Mouse (Mus musculus) limb, embryonic 14.5 days (tissue): Measurements from ENCODE around the gene Synpo2l. TPM values are rescaled to one million over a fixed set of nuclear protein-coding genes. Genes with fewer than 3 reads are reported as not detected.

ENCODE experiments used
- ATAC-seq: fragments of 200-750 bp; cut with Nextera tagmentation; 2 replicates; pipeline ENCODE4 v1.8.0; 2017; ENCODE audit warnings: low read depth, moderate number of reproducible peaks, moderate TSS enrichment; ENCODE audit not compliant: low FRiP score
- DNase-seq: peaks from one replicate; pipeline ENCODE4 v3.0.0-alpha.2; 2015; ENCODE audit warnings: low spot score
- H3K27ac ChIP-seq: fragments of 300-500 bp; sonication (generic); replicated peaks from 2 replicates; pipeline ENCODE4 v1.5.1; 2014; ENCODE audit warnings: low read depth, mild to moderate bottlenecking, low read length, moderate library complexity, mixed read lengths
- H3K27me3 ChIP-seq: fragments of 300-500 bp; sonication (generic); 2 replicates; pipeline ENCODE4 v1.6.1; 2014; ENCODE audit warnings: low read length, mixed read lengths; ENCODE audit not compliant: control insufficient read depth, insufficient read depth
- H3K36me3 ChIP-seq: fragments of 300-500 bp; sonication (generic); 2 replicates; pipeline ENCODE4 v1.6.1; 2014; ENCODE audit warnings: mild to moderate bottlenecking, low read length, moderate library complexity, mixed read lengths; ENCODE audit not compliant: control insufficient read depth, insufficient read depth
- H3K4me1 ChIP-seq: fragments of 300-500 bp; sonication (generic); 2 replicates; pipeline ENCODE4 v1.6.1; 2014; ENCODE audit warnings: antibody characterized with exemption, low read length, mixed read lengths; ENCODE audit not compliant: control insufficient read depth, insufficient read depth
- H3K4me2 ChIP-seq: fragments of 300-500 bp; sonication (generic); replicated peaks from 2 replicates; pipeline ENCODE4 v1.6.1; 2014; ENCODE audit warnings: low read depth, mild to moderate bottlenecking, low read length, moderate library complexity; ENCODE audit not compliant: severe bottlenecking
- H3K4me3 ChIP-seq: fragments of 300-500 bp; sonication (generic); replicated peaks from 2 replicates; pipeline ENCODE4 v1.5.1; 2014; ENCODE audit warnings: low read length
- H3K9ac ChIP-seq: fragments of 300-500 bp; sonication (generic); 2 replicates; pipeline ENCODE4 v1.6.1; 2014; ENCODE audit warnings: mild to moderate bottlenecking, low read depth, low read length, moderate library complexity; ENCODE audit not compliant: severe bottlenecking
- H3K9me3 ChIP-seq: fragments of 300-500 bp; sonication (generic); 2 replicates; pipeline ENCODE4 v1.6.1; 2016; ENCODE audit warnings: low read length; ENCODE audit not compliant: control insufficient read depth
- POLR2A ChIP-seq: fragments of 200-500 bp; IDR thresholded peaks from 2 replicates; pipeline ENCODE4 v1.8.0; 2012; ENCODE audit warnings: inconsistent platforms, mild to moderate bottlenecking, moderate library complexity, borderline replicate concordance; ENCODE audit not compliant: insufficient read depth, insufficient read length; ENCODE audit errors: extremely low read depth
- WGBS: fragments of 180-500 bp; shearing (Covaris S2); extraction: QIAGEN DNeasy Blood & Tissue Kit; methylation state at CpG from one replicate; pipeline ENCODE4 v1.1.7; 2014; 5-methylcytosine and 5-hydroxymethylcytosine counted together
- polyA plus RNA-seq, 2 experiments: library from polyadenylated mRNA; depleted of rRNA in 1 of 2; stranded (reverse) in 1 of 2; unstranded in 1 of 2; fragments of >200 nt; fragmentation: Nextera tagmentation in 1 of 2; extraction: Ambion mirVana in 1 of 2; gene quantifications; 2 replicates each; pipeline versions ENCODE4 v1.2.1 to v1.2.3; 2012 to 2014

Gene Synpo2l
- polyA plus RNA-seq, 2 experiments, result 25.4 to 31.5 TPM

- no peak for TF ChIP-seq POLR2A
- H3K36me3 ChIP-seq, result peaks cover 72% of the 10 kb centered on the region
- H3K9me3 ChIP-seq, result no peaks in the 10 kb centered on the region
- H3K27me3 ChIP-seq, result no peaks in the 10 kb centered on the region
- no peak overlapping the region for H3K4me3 ChIP-seq
- ATAC-seq (no peak), DNase-seq (no peak)
- H3K4me2 ChIP-seq, result no peak overlapping the region
- no peak overlapping the region for H3K27ac ChIP-seq
- 92% methylated on average over 4 of the region's 4 CpGs for WGBS
- no peak overlapping the region for H3K9ac ChIP-seq
- H3K4me1 ChIP-seq, result peaks cover 12% of the 10 kb centered on the region
Measured at GRCm38 (mm10) chr14:20677906-20678305, 9.8 kb upstream of the Synpo2l start.

- ATAC-seq, result peak; percentile 97
- Histone ChIP-seq H3K4me3 (peak within 1 kb of the TSS; percentile 81), H3K4me1 (peaks cover 12% of the 10 kb centered on the region), H3K27me3 (no peaks in the 10 kb centered on the region), H3K27ac (peak within 1 kb of the TSS; percentile 93), H3K9ac (peak within 1 kb of the TSS; percentile 71), H3K36me3 (peaks cover 36% of the 10 kb centered on the region), H3K4me2 (peak within 1 kb of the TSS; percentile 86), H3K9me3 (no peaks in the 10 kb centered on the region)
- DNase-seq, result peak; percentile 99
- no peak for TF ChIP-seq POLR2A
- 3% methylated on average over 43 of the region's 43 CpGs for WGBS
Measured at GRCm38 (mm10) chr14:20674064-20674833, 6.1 kb upstream of the Synpo2l start, which contains the start of gene Sec24c. Sec24c (plus strand) TSS chr14:20674308.

GRCm38 (mm10) chr14:20673735-20674063 is 5.5 kb upstream of the Synpo2l start:
- H3K9ac ChIP-seq, result peak overlapping the region; percentile 53; the same call in 1 of the 2 replicates
- ATAC-seq (peak; percentile 36), DNase-seq (no peak)
- WGBS, result 10% methylated on average over 13 of the region's 13 CpGs
- peaks cover 12% of the 10 kb centered on the region for H3K4me1 ChIP-seq
- H3K4me2 ChIP-seq, result peak overlapping the region; percentile 86
- peaks cover 31% of the 10 kb centered on the region for H3K36me3 ChIP-seq
- no peak for TF ChIP-seq POLR2A
- no peaks in the 10 kb centered on the region for H3K9me3 ChIP-seq
- no peaks in the 10 kb centered on the region for H3K27me3 ChIP-seq
- peak overlapping the region; percentile 81 for H3K4me3 ChIP-seq
- H3K27ac ChIP-seq, result peak overlapping the region; percentile 93

DNA sequence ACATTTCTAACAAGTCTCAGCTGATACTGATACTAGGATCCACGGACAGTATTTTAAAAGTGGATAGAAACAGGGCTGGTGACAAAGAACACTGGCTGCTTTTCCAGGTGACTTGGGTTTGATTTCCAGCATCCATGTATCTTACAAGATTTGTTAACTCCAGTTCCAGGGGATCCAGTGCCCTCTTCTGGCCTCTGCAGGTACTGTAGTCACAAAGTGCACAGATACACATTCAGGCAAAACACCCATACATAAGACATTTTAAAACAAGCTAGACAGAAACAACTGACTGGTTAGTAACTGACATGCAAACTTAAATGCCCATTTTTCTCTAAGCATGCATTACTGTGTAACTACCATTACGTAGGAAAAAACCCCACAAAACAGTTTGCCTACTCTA is 4.8 kb upstream of the Synpo2l start:
- no peaks in the 10 kb centered on the region for H3K27me3 ChIP-seq
- H3K4me3 ChIP-seq, result 0 out of 2 replicates have a peak overlapping the region, but pooled peaks have one; percentile 3
- no peak for ATAC-seq
- WGBS, result 91% methylated on average over 2 of the region's 2 CpGs
- no peak overlapping the region for H3K9ac ChIP-seq
- DNase-seq, result no peak
- H3K4me2 ChIP-seq, result peak overlapping the region; percentile 86; the same call in 1 of the 2 replicates
- H3K9me3 ChIP-seq, result no peaks in the 10 kb centered on the region
- H3K4me1 ChIP-seq, result peaks cover 12% of the 10 kb centered on the region
- no peak for TF ChIP-seq POLR2A
- peaks cover 24% of the 10 kb centered on the region for H3K36me3 ChIP-seq
- no peak overlapping the region for H3K27ac ChIP-seq

DNA sequence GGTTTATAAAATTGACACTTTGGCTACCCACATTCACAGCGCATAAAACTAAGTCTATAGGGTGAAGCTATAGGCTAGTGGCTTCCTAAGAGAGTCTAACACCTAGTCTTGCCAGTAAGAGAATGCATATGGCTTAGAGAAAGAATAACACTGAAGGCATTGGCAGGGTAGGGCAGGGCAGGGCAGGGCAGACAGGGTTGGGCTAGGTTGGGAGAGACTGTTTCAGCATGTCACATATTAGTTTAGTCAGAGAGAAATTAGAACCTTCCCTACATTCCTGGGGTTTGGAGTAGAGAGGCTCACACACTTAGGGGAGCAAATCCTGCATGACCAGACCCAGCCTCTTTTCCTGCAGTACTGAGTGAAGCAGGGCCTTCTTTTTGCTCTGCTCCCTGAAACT is 685 bp downstream of the Synpo2l start:
- H3K4me2 ChIP-seq, result no peak overlapping the region
- H3K9ac ChIP-seq, result no peak overlapping the region
- no peaks in the 10 kb centered on the region for H3K27me3 ChIP-seq
- no peak overlapping the region for H3K27ac ChIP-seq
- DNase-seq (no peak), ATAC-seq (no peak)
- peaks cover 14% of the 10 kb centered on the region for H3K4me1 ChIP-seq
- no peaks in the 10 kb centered on the region for H3K9me3 ChIP-seq
- H3K36me3 ChIP-seq, result no peaks in the 10 kb centered on the region
- TF ChIP-seq POLR2A, result no peak
- no peak overlapping the region for H3K4me3 ChIP-seq
- WGBS, result 82% methylated on average over 1 of the region's 1 CpGs
